Mouse (Mus musculus): ENCODE data around the gene Olfr1420. TPM values are rescaled to one million over a fixed set of nuclear protein-coding genes. Genes with fewer than 3 reads are reported as not detected.
"Not testable (repeated sequence)": the region's sequence is repeated elsewhere in the genome, so short reads cannot be mapped to it uniquely, and the experiment has no call there.

Gene Olfr1420
- polyA plus RNA-seq (2016; fragmentation: Nextera tagmentation; extraction: Ambion mirVana), result not detected in 2 replicates

- Histone ChIP-seq H3K4me2 (replicated peaks) (no peak within 1 kb of the TSS), H3K4me1 (no peaks in the 10 kb centered on the region), H3K36me3 (no peaks in the 10 kb centered on the region), H3K27me3 (replicated peaks) (no peaks in the 10 kb centered on the region), H3K27ac (no peak within 1 kb of the TSS), H3K4me3 (no peak within 1 kb of the TSS), H3K9me3 (no peaks in the 10 kb centered on the region), H3K9ac (no peak within 1 kb of the TSS)
- no peak for ATAC-seq (ENCODE audit: low FRiP score, low read depth)
- 56% methylated on average over 1 of the region's 1 CpGs for WGBS
Measured at GRCm38 (mm10) chr19:11886265-11886664, at the start of gene Olfr1420. Gene Olfr1420, plus strand, starts transcription at chr19:11886565.

GRCm38 (mm10) chr19:11839119-11839518 is 47.2 kb upstream of the Olfr1420 start, which contains the start of gene Olfr1417:
Gene Olfr1417, minus strand, starts transcription at chr19:11839219.
- Histone ChIP-seq H3K27ac (no peak within 1 kb of the TSS), H3K4me1 (no peaks in the 10 kb centered on the region), H3K4me3 (no peak within 1 kb of the TSS), H3K4me2 (replicated peaks) (no peak within 1 kb of the TSS), H3K27me3 (replicated peaks) (no peaks in the 10 kb centered on the region), H3K9ac (no peak within 1 kb of the TSS), H3K9me3 (no peaks in the 10 kb centered on the region), H3K36me3 (no peaks in the 10 kb centered on the region)
- 84% methylated on average over 4 of the region's 4 CpGs for WGBS
- ATAC-seq (ENCODE audit: low FRiP score, low read depth), result no peak

GRCm38 (mm10) chr19:11846333-11846732 is 40.0 kb upstream of the Olfr1420 start:
- H3K27ac ChIP-seq, result no peak overlapping the region
- H3K4me3 ChIP-seq, result no peak overlapping the region
- H3K4me2 ChIP-seq (replicated peaks), result no peak overlapping the region
- no peak overlapping the region for H3K9ac ChIP-seq
- H3K4me1 ChIP-seq, result no peaks in the 10 kb centered on the region
- H3K27me3 ChIP-seq (replicated peaks), result no peaks in the 10 kb centered on the region
- H3K9me3 ChIP-seq, result no peaks in the 10 kb centered on the region
- 83% methylated on average over 4 of the region's 4 CpGs for WGBS
- ATAC-seq (ENCODE audit: low FRiP score, low read depth), result no peak
- no peaks in the 10 kb centered on the region for H3K36me3 ChIP-seq

- 72% methylated on average over 4 of the region's 4 CpGs for WGBS
- no peak for ATAC-seq (ENCODE audit: low FRiP score, low read depth)
- no peak overlapping the region for H3K27ac ChIP-seq
Measured at GRCm38 (mm10) chr19:11852652-11853051, 33.7 kb upstream of the Olfr1420 start.

GRCm38 (mm10) chr19:11854821-11855220 is 31.5 kb upstream of the Olfr1420 start:
- H3K27ac ChIP-seq, result no peak overlapping the region
- H3K9ac ChIP-seq, result no peak overlapping the region
- 85% methylated on average over 2 of the region's 2 CpGs for WGBS
- H3K4me3 ChIP-seq, result no peak overlapping the region
- H3K4me1 ChIP-seq, result no peaks in the 10 kb centered on the region
- no peak for ATAC-seq (ENCODE audit: low FRiP score, low read depth)
- H3K36me3 ChIP-seq, result no peaks in the 10 kb centered on the region
- no peak overlapping the region for H3K4me2 ChIP-seq (replicated peaks)
- no peaks in the 10 kb centered on the region for H3K9me3 ChIP-seq
- H3K27me3 ChIP-seq (replicated peaks), result no peaks in the 10 kb centered on the region

More at GRCm38 (mm10) chr19:11852652-11853051, 33.7 kb upstream of the Olfr1420 start:
- H3K4me1 ChIP-seq, result no peaks in the 10 kb centered on the region
- H3K4me3 ChIP-seq, result no peak overlapping the region
- no peaks in the 10 kb centered on the region for H3K27me3 ChIP-seq (replicated peaks)
- no peaks in the 10 kb centered on the region for H3K9me3 ChIP-seq
- H3K9ac ChIP-seq, result no peak overlapping the region
- H3K4me2 ChIP-seq (replicated peaks), result no peak overlapping the region
- no peaks in the 10 kb centered on the region for H3K36me3 ChIP-seq

- no peaks in the 10 kb centered on the region for H3K9me3 ChIP-seq
- no peak overlapping the region for H3K4me3 ChIP-seq
- H3K27me3 ChIP-seq (replicated peaks), result no peaks in the 10 kb centered on the region
- 81% methylated on average over 6 of the region's 6 CpGs for WGBS
- no peak for ATAC-seq (ENCODE audit: low FRiP score, low read depth)
- H3K36me3 ChIP-seq, result no peaks in the 10 kb centered on the region
- no peaks in the 10 kb centered on the region for H3K4me1 ChIP-seq
- H3K9ac ChIP-seq, result no peak overlapping the region
- no peak overlapping the region for H3K4me2 ChIP-seq (replicated peaks)
- no peak overlapping the region for H3K27ac ChIP-seq
Measured at GRCm38 (mm10) chr19:11856506-11856905, 29.9 kb upstream of the Olfr1420 start.

GRCm38 (mm10) chr19:11860966-11861365 is 25.4 kb upstream of the Olfr1420 start, which contains the start of gene Olfr1418:
Gene Olfr1418, minus strand, starts transcription at chr19:11861066.
- H3K4me1 ChIP-seq, result no peaks in the 10 kb centered on the region
- no peak within 1 kb of the TSS for H3K27ac ChIP-seq
- H3K27me3 ChIP-seq (replicated peaks), result no peaks in the 10 kb centered on the region
- H3K4me3 ChIP-seq, result no peak within 1 kb of the TSS
- 91% methylated on average over 1 of the region's 1 CpGs for WGBS
- H3K9ac ChIP-seq, result no peak within 1 kb of the TSS
- ATAC-seq (ENCODE audit: low FRiP score, low read depth), result no peak
- no peaks in the 10 kb centered on the region for H3K9me3 ChIP-seq
- no peaks in the 10 kb centered on the region for H3K36me3 ChIP-seq
- H3K4me2 ChIP-seq (replicated peaks), result no peak within 1 kb of the TSS

GRCm38 (mm10) chr19:11867837-11868236 is 18.5 kb upstream of the Olfr1420 start:
- WGBS, result 79% methylated on average over 2 of the region's 2 CpGs

GRCm38 (mm10) chr19:11875006-11875405 is 11.4 kb upstream of the Olfr1420 start, which contains the start of gene Olfr1419:
Gene Olfr1419, minus strand, starts transcription at chr19:11875106.
- no peaks in the 10 kb centered on the region for H3K36me3 ChIP-seq
- H3K9ac ChIP-seq, result no peak within 1 kb of the TSS
- H3K4me3 ChIP-seq, result no peak within 1 kb of the TSS
- no peak within 1 kb of the TSS for H3K27ac ChIP-seq
- no peaks in the 10 kb centered on the region for H3K4me1 ChIP-seq
- H3K4me2 ChIP-seq (replicated peaks), result no peak within 1 kb of the TSS
- ATAC-seq (ENCODE audit: low FRiP score, low read depth), result no peak
- 54% methylated on average over 1 of the region's 1 CpGs for WGBS
- no peaks in the 10 kb centered on the region for H3K27me3 ChIP-seq (replicated peaks)
- no peaks in the 10 kb centered on the region for H3K9me3 ChIP-seq

More at GRCm38 (mm10) chr19:11867837-11868236, 18.5 kb upstream of the Olfr1420 start:
- H3K27me3 ChIP-seq (replicated peaks), result no peaks in the 10 kb centered on the region
- no peaks in the 10 kb centered on the region for H3K4me1 ChIP-seq
- no peaks in the 10 kb centered on the region for H3K36me3 ChIP-seq
- no peak overlapping the region for H3K4me3 ChIP-seq
- no peak for ATAC-seq (ENCODE audit: low FRiP score, low read depth)
- H3K9ac ChIP-seq, result no peak overlapping the region
- H3K4me2 ChIP-seq (replicated peaks), result no peak overlapping the region
- H3K27ac ChIP-seq, result no peak overlapping the region
- peaks cover 3% of the 10 kb centered on the region; the same call in 1 of the 2 replicates for H3K9me3 ChIP-seq

- 63% methylated on average over 22 of the region's 22 CpGs for WGBS
- not testable (repeated sequence) for H3K36me3 ChIP-seq; H3K4me1 ChIP-seq; H3K27ac ChIP-seq; H3K9me3 ChIP-seq; H3K9ac ChIP-seq; H3K4me3 ChIP-seq; H3K4me2 ChIP-seq (replicated peaks); ATAC-seq (ENCODE audit: low FRiP score, low read depth); H3K27me3 ChIP-seq (replicated peaks)
Measured at GRCm38 (mm10) chr19:11878404-11878803, 8.0 kb upstream of the Olfr1420 start.

GRCm38 (mm10) chr19:11911021-11911420 is 24.7 kb downstream of the Olfr1420 start:
- no peak overlapping the region for H3K9ac ChIP-seq
- 94% methylated on average over 5 of the region's 5 CpGs for WGBS

GRCm38 (mm10) chr19:11911603-11912002 is 25.2 kb downstream of the Olfr1420 start:
- Histone ChIP-seq H3K9ac (peak overlapping the region; percentile 51), H3K9me3 (no peaks in the 10 kb centered on the region), H3K36me3 (peaks cover 6% of the 10 kb centered on the region; the same call in 1 of the 2 replicates), H3K27me3 (replicated peaks) (no peaks in the 10 kb centered on the region), H3K27ac (peak overlapping the region; percentile 60), H3K4me2 (replicated peaks) (peak overlapping the region; percentile 78), H3K4me1 (peaks cover 13% of the 10 kb centered on the region), H3K4me3 (peak overlapping the region; percentile 83)
- WGBS, result 5% methylated on average over 17 of the region's 17 CpGs
- peak; percentile 52 for ATAC-seq (ENCODE audit: low FRiP score, low read depth)

More at GRCm38 (mm10) chr19:11911021-11911420, 24.7 kb downstream of the Olfr1420 start:
- Histone ChIP-seq H3K36me3 (peaks cover 6% of the 10 kb centered on the region; the same call in 1 of the 2 replicates), H3K4me1 (peaks cover 13% of the 10 kb centered on the region), H3K9me3 (no peaks in the 10 kb centered on the region), H3K4me3 (peak overlapping the region; percentile 83), H3K4me2 (replicated peaks) (peak overlapping the region; percentile 78), H3K27ac (no peak overlapping the region), H3K27me3 (replicated peaks) (no peaks in the 10 kb centered on the region)
- no peak for ATAC-seq (ENCODE audit: low FRiP score, low read depth)

- H3K9me3 ChIP-seq, result no peaks in the 10 kb centered on the region
- H3K4me1 ChIP-seq, result peaks cover 13% of the 10 kb centered on the region
- peak within 1 kb of the TSS; percentile 83 for H3K27ac ChIP-seq
- peak within 1 kb of the TSS; percentile 78 for H3K4me2 ChIP-seq (replicated peaks)
- H3K36me3 ChIP-seq, result peaks cover 6% of the 10 kb centered on the region; the same call in 1 of the 2 replicates
- ATAC-seq (ENCODE audit: low FRiP score, low read depth), result peak; percentile 96
- under 1% methylated on average over 50 of the region's 53 CpGs for WGBS
- H3K27me3 ChIP-seq (replicated peaks), result no peaks in the 10 kb centered on the region
- H3K4me3 ChIP-seq, result peak within 1 kb of the TSS; percentile 83
- H3K9ac ChIP-seq, result peak within 1 kb of the TSS; percentile 83
Measured at GRCm38 (mm10) chr19:11912037-11912532, 25.7 kb downstream of the Olfr1420 start, which contains the start of gene Patl1. Gene Patl1, plus strand, starts transcription at chr19:11912399.

Data from neural tube, embryonic 12.5 days (tissue).